Mouse (Mus musculus) bone marrow macrophage, adult 2 months (primary cell): ENCODE data around the gene AC170998.1. TPM values are rescaled to one million over a fixed set of nuclear protein-coding genes. Genes with fewer than 3 reads are reported as not detected.
"Not testable (repeated sequence)": the region's sequence is repeated elsewhere in the genome, so short reads cannot be mapped to it uniquely, and the experiment has no call there.

Experiments used
- H3K27ac ChIP-seq: 2 replicates; pipeline ENCODE4 v1.5.1; 2012; ENCODE audit warnings: low read depth, low read length; ENCODE audit not compliant: insufficient read depth
- H3K4me1 ChIP-seq: 2 replicates; pipeline ENCODE4 v1.6.1; 2012; ENCODE audit warnings: low read length; ENCODE audit not compliant: control insufficient read depth, insufficient read depth
- H3K4me3 ChIP-seq: 2 replicates; pipeline ENCODE4 v1.5.1; 2012; ENCODE audit warnings: mild to moderate bottlenecking, low read length, moderate library complexity; ENCODE audit not compliant: insufficient read depth
- CTCF ChIP-seq: IDR thresholded peaks from 2 replicates; pipeline ENCODE4 v1.5.1; 2012; ENCODE audit warnings: low read depth, mild to moderate bottlenecking, low read length, moderate library complexity
- POLR2A ChIP-seq: IDR thresholded peaks from 2 replicates; pipeline ENCODE4 v1.6.1; 2012; ENCODE audit warnings: mild to moderate bottlenecking, low read depth, low read length, borderline replicate concordance
- polyA plus RNA-seq: library from polyadenylated mRNA; stranded (reverse); fragments of >200 nt; gene quantifications from 2 replicates; pipeline ENCODE4 v1.2.4, GENCODE M21; 2012; ENCODE audit not compliant: missing spikeins, insufficient read depth, insufficient read length

The AC170998.1 gene
- polyA plus RNA-seq, 1 experiment = 4.0 TPM

DNA sequence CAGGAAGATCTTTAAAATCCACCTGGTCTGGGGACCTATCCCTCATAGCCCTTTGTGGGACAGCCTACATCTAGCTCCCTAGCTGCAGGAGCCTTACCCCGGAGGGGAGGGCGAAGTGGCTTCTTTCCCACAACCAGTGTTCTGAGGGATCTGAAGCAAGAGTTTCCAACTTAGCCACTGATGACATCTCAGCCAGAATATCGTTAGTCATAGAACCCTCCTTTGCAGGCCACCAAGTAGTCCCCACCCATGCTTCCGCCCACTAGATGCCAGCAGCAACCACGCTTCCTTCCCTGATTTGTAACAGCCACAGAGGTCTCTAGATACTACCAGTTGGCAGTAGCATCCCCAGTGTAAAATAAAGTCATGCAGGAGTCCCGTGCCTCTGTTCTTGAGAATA is 24.7 kb downstream of the AC170998.1 start:
- no peak overlapping the region for H3K27ac ChIP-seq
- no peak overlapping the region for H3K4me3 ChIP-seq

GRCm38 (mm10) chr17:28756447-28756846 is 30.6 kb downstream of the AC170998.1 start:
- TF ChIP-seq POLR2A (no peak), CTCF (no peak)
- no peak overlapping the region for H3K4me3 ChIP-seq
- peaks cover 10% of the 10 kb centered on the region for H3K4me1 ChIP-seq
- H3K27ac ChIP-seq = peak overlapping the region; percentile 26

More for the DNA sequence above, 24.7 kb downstream of the AC170998.1 start:
- H3K4me1 ChIP-seq = peaks cover 22% of the 10 kb centered on the region
- TF ChIP-seq POLR2A (no peak), CTCF (no peak)

GRCm38 (mm10) chr17:28757470-28757869 is 31.6 kb downstream of the AC170998.1 start:
- peaks cover 10% of the 10 kb centered on the region for H3K4me1 ChIP-seq
- H3K4me3 ChIP-seq = no peak overlapping the region
- TF ChIP-seq POLR2A = no peak

DNA sequence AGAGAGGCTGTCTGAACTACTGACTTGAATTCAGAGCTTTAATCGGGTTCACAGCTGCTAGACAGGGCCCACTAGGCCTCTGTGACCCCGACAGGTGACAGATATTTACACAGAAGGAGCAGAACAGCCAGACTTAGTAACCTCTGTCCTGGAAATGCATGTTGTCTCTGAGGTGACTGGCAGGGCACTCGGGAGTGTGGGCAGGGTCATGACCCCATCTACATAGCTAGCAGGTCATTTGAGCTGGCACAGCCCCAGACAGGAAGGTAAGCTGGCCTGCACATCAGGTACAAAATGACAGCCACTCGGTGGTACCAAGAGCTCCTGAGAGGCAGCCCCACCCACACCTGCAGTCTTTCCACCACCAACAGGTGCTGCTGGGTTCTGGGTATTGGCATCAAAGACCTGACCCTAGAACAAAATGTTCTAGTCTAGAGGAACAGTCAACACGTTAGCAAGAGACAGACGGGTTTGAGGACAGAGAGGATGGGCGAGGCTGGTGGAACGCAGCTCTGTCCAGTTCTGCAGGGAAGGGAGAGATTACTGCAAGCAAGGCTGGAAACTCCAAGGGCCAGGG is 34.9 kb downstream of the AC170998.1 start:
- no peak overlapping the region for H3K27ac ChIP-seq
- no peak for TF ChIP-seq CTCF
- no peak for TF ChIP-seq POLR2A
- H3K4me3 ChIP-seq = no peak overlapping the region
- H3K4me1 ChIP-seq = peaks cover 10% of the 10 kb centered on the region

More at GRCm38 (mm10) chr17:28757470-28757869, 31.6 kb downstream of the AC170998.1 start:
- no peak overlapping the region for H3K27ac ChIP-seq

DNA sequence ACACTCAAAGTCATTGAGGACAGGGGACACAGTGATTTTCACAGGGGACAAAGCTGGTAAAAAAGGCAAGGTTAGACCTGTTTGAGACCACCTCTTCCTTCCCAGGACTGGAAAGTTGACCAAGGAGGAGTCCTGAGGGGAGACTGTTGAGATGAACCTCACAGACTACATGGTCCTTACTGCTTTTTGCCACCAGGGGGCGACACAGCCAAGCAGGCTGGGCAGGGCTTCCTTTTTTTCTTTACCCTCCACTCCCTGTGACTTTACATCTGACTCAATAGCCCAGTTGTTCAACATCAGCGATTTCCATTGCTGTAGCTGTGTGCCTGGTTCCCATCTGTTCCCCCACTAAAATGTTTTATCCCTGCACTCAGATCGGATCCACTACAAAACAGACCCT is 36.0 kb downstream of the AC170998.1 start:
- Histone ChIP-seq H3K27ac (no peak overlapping the region), H3K4me1 (peaks cover 3% of the 10 kb centered on the region), H3K4me3 (no peak overlapping the region)
- peak; percentile 88 for TF ChIP-seq CTCF
- no peak for TF ChIP-seq POLR2A

GRCm38 (mm10) chr17:28766203-28766602 is 40.3 kb downstream of the AC170998.1 start:
- H3K4me3 ChIP-seq = no peak overlapping the region
- 0 out of 2 replicates have a peak, but pooled peaks cover 3% of the 10 kb centered on the region for H3K4me1 ChIP-seq
- no peak overlapping the region for H3K27ac ChIP-seq
- TF ChIP-seq CTCF (no peak), POLR2A (no peak)

- Histone ChIP-seq H3K4me3 (no peak overlapping the region), H3K27ac (no peak overlapping the region), H3K4me1 (0 out of 2 replicates have a peak, but pooled peaks cover 3% of the 10 kb centered on the region)
- no peak for TF ChIP-seq POLR2A
- TF ChIP-seq CTCF = no peak
Observed at GRCm38 (mm10) chr17:28766781-28767515, 41.1 kb downstream of the AC170998.1 start.

GRCm38 (mm10) chr17:28769121-28769874 is 43.4 kb downstream of the AC170998.1 start, which contains the start of gene Mapk13:
Gene Mapk13, plus strand, starts transcription at chr17:28769297.
- H3K4me1 ChIP-seq = 0 out of 2 replicates have a peak, but pooled peaks cover 3% of the 10 kb centered on the region
- H3K27ac ChIP-seq = no peak within 1 kb of the TSS
- H3K4me3 ChIP-seq = peak within 1 kb of the TSS; percentile 47
- TF ChIP-seq CTCF = no peak
- TF ChIP-seq POLR2A = no peak

- Histone ChIP-seq H3K4me1 (0 out of 2 replicates have a peak, but pooled peaks cover 3% of the 10 kb centered on the region), H3K4me3 (peak overlapping the region; percentile 47), H3K27ac (no peak overlapping the region)
- no peak for TF ChIP-seq CTCF
- TF ChIP-seq POLR2A = no peak
Observed at GRCm38 (mm10) chr17:28769875-28770421, 44.1 kb downstream of the AC170998.1 start.

DNA sequence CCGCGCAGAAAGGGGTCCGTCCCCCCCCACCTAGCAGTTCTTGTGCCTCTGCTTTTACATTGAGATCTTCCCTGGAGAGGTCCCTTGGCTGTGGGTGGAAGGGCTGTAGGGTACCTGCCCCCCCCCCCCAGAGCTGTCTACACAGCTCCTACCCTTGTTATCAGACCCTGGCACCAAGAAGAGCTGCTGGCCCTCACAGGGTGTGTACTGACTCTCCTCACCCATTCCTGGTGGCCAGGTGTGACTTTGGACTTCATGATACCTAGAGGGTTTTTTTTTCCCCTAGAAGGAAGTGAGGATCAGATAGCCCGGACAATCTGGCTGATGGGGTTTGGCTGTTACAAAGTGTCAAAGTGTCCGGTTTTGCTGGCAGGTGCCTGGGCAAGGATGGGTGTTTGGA is 45.4 kb downstream of the AC170998.1 start:
- H3K27ac ChIP-seq = no peak overlapping the region
- no peak for TF ChIP-seq CTCF
- no peak for TF ChIP-seq POLR2A
- 0 out of 2 replicates have a peak, but pooled peaks cover 3% of the 10 kb centered on the region for H3K4me1 ChIP-seq

GRCm38 (mm10) chr17:28774303-28774702 is 48.4 kb downstream of the AC170998.1 start:
- H3K27ac ChIP-seq, H3K4me3 ChIP-seq, H3K4me1 ChIP-seq: not testable (repeated sequence)

More for the DNA sequence above, 45.4 kb downstream of the AC170998.1 start:
- no peak overlapping the region for H3K4me3 ChIP-seq
